Mouse (Mus musculus): ENCODE data around the gene Cdh16.

The Cdh16 gene

DNA sequence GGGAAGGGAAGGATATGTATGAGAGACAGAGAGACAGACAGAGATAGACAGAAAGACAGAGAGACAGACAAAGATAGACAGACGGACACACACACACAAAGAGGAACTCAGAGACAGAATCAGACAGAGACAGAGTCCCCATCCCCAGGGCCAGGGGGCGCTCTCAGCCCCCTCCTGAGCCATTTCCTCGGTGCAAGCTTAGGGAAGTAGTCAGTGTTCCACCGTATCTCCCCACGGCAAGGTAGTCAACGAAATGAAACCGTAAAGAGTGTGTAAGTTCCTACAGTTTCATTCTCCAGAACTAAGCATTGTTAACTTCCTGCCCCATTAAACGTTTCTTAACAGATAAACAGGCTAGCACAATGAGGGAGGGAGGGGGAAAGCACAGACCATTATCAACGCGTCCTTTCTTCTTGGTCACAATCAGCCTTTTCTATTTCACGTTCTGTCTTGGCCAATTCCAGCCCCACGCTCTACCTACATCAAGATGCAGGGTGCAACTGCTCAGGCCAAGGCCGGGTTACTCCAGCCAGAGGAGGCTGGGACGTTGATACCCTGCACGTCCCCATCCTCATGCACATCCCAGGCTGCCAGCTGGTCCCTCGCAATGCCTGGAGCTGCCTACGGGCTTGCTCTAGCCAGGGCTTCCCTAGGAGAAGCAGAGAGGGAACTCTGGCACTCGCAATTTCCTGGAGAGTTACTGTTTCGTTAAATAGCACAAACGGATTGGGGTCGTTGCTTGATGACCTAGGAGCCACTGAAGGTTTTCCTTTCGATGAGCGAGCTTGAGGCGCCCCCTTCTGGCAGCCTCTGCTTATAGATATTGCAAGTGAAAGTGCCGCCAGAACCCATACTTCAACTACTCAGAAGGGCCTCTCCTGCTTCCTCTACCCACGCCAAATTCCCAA is 53.5 kb downstream of the Cdh16 start:
- DNase-seq (ENCODE audit: low spot score) = peak; percentile 79

DNA sequence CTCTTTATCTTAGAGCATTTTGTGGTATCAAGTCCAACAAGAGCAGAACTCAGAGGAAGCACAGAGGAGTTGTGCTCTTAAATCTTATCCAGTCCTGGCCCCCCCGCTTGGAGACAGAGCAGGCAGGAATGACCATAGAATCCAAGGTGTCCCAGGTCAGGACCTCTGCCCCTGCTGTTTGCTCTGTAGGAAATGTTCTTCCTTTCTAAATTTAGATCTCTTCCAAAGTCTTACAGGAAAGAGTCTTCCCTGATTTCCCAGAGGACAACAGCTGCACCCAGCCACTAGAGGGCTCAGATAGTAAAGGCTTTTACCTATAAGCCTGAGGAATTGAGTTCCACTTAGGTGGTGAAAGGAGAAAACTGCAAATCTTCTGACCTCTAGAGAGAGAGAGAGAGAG is 54.6 kb downstream of the Cdh16 start:
- DNase-seq (ENCODE audit: low spot score) = peak; percentile 38

DNA sequence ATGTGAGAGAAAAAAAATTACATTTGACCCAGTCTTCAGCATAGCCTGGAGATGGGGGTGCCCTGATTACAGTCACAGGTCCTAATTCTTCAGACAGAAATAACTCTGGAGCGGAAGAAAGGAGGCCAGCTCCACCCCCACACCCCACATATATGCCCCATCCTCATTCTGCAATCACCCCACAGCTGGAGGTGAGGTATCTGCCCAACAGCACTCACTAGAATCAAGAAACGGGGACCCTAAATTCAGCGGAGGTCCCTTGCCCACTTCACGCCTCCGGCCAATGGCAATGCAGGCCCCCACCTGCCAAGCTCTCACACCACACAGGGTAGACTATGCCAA is 58.8 kb downstream of the Cdh16 start:
- DNase-seq (ENCODE audit: low spot score) = no peak

DNA sequence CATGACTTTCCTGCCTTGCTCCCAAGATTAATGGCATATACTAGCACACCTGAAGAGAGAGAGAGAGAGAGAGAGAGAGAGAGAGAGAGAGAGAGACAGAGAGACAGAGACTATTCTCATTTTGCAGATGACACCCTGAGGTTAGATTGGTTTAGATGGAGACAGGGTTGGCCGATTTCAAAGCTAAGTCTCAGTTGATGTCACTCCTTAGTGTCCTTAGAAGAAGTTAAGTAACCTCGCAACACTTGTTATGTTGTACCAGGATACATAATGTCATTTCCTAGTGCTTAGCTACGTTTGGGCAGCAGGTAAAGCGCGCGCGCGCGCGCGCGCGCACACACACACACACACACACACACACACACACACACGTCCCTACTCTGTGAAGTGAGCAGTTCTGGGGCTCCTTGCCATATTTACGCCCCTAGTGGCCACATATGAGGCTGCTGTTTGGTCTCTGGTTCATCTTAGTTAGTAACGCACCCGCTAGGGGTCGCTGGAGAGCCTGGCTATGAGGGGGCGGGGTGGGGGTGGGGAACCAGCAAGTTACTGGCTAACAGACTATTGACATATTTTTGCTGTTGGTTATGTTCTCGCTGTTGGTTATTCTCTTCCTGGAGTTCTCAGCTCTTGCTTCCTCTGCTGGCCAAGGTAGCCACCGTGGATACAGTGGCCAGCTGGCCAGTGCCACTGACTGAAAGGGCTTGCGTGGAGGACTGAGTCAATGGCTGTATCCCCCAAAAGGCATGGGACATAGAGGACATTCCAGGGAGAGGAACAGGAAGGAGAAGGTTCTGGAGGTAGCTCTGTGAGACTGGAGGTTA is 59.4 kb downstream of the Cdh16 start:
- DNase-seq (ENCODE audit: low spot score) = peak; percentile 73

DNA sequence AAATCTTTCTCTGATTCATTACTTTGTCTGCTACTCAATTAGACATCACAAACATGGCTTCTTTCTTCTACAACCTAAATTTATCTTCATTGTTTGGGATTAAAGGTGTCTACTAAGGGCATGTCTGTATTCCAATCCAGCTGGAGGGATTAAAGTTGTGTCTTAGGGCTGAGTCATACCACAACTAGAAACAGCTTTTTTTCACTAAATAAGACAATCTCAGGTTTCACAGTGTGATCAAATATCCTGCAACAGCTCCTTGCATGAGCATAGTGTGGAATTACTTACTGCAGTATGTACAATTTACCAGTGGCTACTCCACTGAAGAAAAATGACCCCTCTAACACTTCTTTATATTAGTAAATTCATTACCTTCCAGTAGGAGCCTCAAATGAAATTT is 63.5 kb downstream of the Cdh16 start:
- DNase-seq (ENCODE audit: low spot score) = no peak

DNA sequence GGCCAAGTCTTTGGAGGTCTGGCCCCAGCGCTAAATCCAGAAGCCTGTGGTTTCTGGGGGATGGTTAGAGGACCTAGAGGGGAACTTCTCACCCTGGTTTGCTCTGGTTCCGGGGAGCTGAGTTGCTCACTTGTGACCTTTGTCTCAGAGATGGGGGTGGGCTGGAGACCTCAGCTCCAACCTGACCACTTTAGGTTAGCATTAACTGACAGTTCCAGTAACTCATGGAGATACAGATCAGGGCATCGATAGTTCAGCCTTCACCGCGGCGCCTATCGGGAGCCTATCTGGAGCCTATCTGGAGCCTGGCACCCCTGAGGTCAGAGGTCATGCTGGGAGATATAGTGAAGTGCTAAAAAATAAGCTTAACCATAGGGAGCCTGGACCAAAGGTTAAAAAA is 67.0 kb downstream of the Cdh16 start:
- DNase-seq (ENCODE audit: low spot score) = no peak

DNA sequence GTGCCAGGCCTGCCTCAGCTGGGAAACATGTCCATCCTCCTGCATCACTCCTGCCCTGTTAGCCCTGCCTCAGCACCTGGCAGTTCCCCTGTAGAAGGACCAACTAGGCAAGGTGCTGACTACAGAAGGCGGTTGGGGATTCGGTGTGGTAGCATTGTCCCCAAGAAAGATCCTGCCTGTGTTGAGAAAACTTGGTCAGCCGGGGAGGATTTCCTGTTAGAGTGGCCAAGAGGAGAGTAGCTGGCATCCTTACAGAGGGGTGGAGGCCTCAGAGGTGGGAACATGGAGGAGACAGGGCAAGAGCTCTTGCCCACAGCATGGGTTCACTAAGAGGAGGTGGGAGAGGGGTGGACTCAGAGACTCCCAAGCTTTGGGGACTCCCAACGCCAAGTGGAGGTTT is 69.0 kb downstream of the Cdh16 start:
- DNase-seq (ENCODE audit: low spot score) = no peak

Data from testis, postnatal 14 days (tissue).